Mouse (Mus musculus): ENCODE measurements around the gene Fam126a. TPM values are rescaled to one million over a fixed set of nuclear protein-coding genes. Genes with fewer than 3 reads are reported as not detected.
A peak's percentile ranks its signal among the peaks of the same experiment; 100 is the strongest.

Fam126a gene
- polyA plus RNA-seq, 1 experiment: 51.3 TPM

DNA sequence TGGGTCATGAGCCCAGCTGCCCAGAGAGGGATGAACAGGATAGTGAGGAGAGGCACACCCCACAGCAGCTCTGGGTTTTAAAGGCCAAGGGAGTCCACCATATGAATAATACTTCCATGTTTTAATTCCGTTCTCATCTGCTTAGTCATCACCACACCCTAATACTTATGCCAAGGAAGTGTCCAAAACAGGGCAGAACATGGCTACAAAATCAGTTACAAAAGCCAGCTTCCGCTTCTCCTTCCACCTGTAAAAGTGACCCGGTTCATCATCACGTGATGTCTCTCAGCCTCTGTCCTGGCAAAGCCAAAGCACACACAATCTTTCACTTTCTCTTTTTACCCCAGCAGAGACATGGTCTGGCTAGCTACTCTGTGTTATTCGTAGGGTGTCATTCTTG, 8.9 kb upstream of the Fam126a start:
- H3K27ac ChIP-seq (ENCODE audit: control insufficient read depth, insufficient read depth, low read depth, low read length): no peak overlapping the region
- no peak overlapping the region for H3K4me3 ChIP-seq (ENCODE audit: control insufficient read depth, low read depth, low read length)
- H3K36me3 ChIP-seq (ENCODE audit: control insufficient read depth, insufficient read depth, low read length): no peaks in the 10 kb centered on the region
- TF ChIP-seq POLR2A (IDR thresholded peaks at IDR 0.05; ENCODE audit: control insufficient read depth, low read depth, low read length) (no peak), CTCF (IDR thresholded peaks at IDR 0.05; ENCODE audit: control insufficient read depth, insufficient read depth, insufficient replicate concordance, low read depth, low read length) (no peak)
- H3K4me1 ChIP-seq (ENCODE audit: control insufficient read depth, insufficient read depth, low read length): no peaks in the 10 kb centered on the region
- H3K27me3 ChIP-seq (ENCODE audit: control insufficient read depth, insufficient read depth, low read length): no peaks in the 10 kb centered on the region

DNA sequence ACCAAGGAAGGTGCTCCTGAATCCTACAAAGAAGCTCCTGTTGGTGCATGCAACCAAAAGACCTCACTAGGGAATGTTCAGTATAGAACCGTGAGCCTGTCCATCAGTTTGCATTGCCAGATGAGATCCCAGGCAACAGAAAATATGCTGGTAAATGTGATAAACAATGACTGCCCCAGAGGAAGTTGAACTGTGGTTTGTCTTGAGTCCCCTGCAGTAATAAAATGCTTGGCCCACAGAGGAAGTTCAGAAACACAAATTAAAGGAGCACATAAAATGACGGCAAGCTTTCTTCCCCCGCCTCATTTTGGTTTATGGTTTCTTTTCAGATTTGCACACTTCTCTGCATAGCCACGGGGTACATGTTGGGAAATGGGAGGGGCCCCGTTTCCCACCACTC, 8.3 kb upstream of the Fam126a start:
- Histone ChIP-seq H3K27ac (ENCODE audit: control insufficient read depth, insufficient read depth, low read depth, low read length) (no peak overlapping the region), H3K4me1 (ENCODE audit: control insufficient read depth, insufficient read depth, low read length) (no peaks in the 10 kb centered on the region), H3K36me3 (ENCODE audit: control insufficient read depth, insufficient read depth, low read length) (no peaks in the 10 kb centered on the region), H3K4me3 (ENCODE audit: control insufficient read depth, low read depth, low read length) (no peak overlapping the region), H3K27me3 (ENCODE audit: control insufficient read depth, insufficient read depth, low read length) (no peaks in the 10 kb centered on the region)
- TF ChIP-seq CTCF (IDR thresholded peaks at IDR 0.05; ENCODE audit: control insufficient read depth, insufficient read depth, insufficient replicate concordance, low read depth, low read length) (no peak), POLR2A (IDR thresholded peaks at IDR 0.05; ENCODE audit: control insufficient read depth, low read depth, low read length) (no peak)

DNA sequence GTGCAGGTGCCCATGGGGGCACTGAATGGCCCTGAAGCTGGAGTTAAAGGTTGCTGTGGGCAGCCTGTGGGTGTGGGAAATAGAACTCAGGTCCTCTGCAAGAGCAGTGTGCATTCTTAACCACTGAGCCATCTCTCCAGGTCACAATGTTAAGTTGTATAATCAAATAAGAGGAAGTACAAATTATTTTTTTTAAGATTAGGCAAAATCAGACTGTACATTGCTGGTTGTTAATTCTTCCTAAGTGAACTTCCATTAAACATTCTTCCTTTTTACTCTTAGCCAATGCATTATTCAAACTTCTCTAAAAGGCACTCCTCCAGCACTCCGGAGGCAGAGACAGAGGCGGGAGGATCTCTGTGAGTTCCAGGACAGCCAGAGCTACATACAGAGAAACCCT, 7.7 kb upstream of the Fam126a start:
- Histone ChIP-seq H3K27ac (ENCODE audit: control insufficient read depth, insufficient read depth, low read depth, low read length) (no peak overlapping the region), H3K36me3 (ENCODE audit: control insufficient read depth, insufficient read depth, low read length) (no peaks in the 10 kb centered on the region), H3K4me1 (ENCODE audit: control insufficient read depth, insufficient read depth, low read length) (no peaks in the 10 kb centered on the region), H3K27me3 (ENCODE audit: control insufficient read depth, insufficient read depth, low read length) (no peaks in the 10 kb centered on the region), H3K4me3 (ENCODE audit: control insufficient read depth, low read depth, low read length) (no peak overlapping the region)
- TF ChIP-seq POLR2A (IDR thresholded peaks at IDR 0.05; ENCODE audit: control insufficient read depth, low read depth, low read length) (no peak), CTCF (IDR thresholded peaks at IDR 0.05; ENCODE audit: control insufficient read depth, insufficient read depth, insufficient replicate concordance, low read depth, low read length) (no peak)

DNA sequence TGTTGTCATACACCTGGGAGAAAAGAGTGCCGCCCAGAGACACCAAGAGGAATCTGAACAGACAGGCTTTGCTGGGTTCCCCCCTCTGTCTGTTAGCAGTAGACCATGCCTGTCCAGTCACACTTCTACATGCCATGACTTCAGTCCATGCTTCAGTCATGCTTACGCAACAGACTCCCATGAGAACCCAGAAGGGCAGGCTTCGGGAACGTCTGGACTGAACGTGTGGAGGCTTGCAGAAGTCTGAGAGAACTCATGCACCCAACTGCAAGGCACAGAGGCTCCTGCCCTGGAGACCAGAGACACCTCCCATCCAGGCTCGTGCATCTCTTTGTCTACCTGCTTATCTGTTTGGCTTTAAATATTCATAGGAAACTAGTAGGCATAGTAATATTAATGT, 6.2 kb upstream of the Fam126a start:
- Histone ChIP-seq H3K36me3 (ENCODE audit: control insufficient read depth, insufficient read depth, low read length) (no peaks in the 10 kb centered on the region), H3K4me3 (ENCODE audit: control insufficient read depth, low read depth, low read length) (no peak overlapping the region), H3K27me3 (ENCODE audit: control insufficient read depth, insufficient read depth, low read length) (no peaks in the 10 kb centered on the region), H3K27ac (ENCODE audit: control insufficient read depth, insufficient read depth, low read depth, low read length) (no peak overlapping the region), H3K4me1 (ENCODE audit: control insufficient read depth, insufficient read depth, low read length) (no peaks in the 10 kb centered on the region)
- TF ChIP-seq CTCF (IDR thresholded peaks at IDR 0.05; ENCODE audit: control insufficient read depth, insufficient read depth, insufficient replicate concordance, low read depth, low read length): no peak

DNA sequence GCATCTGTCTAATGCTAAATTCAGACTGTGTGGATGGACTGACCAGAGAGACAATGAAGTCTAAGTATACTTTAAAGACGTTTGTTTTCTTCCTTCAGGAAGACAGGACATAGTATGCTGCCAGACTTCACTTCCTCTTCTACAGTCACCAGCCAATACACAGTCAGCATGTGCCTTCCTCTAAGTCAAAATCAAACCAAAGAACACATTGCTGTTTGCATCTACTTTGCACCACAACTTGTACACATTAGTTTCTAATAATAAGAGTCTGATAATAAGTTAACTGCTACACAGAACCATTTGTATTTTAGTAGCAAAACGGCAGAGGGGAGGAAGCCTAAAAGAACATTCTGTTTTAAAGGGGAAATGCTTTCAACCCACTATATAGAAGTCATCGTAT, 4.5 kb upstream of the Fam126a start:
- TF ChIP-seq CTCF (IDR thresholded peaks at IDR 0.05; ENCODE audit: control insufficient read depth, insufficient read depth, insufficient replicate concordance, low read depth, low read length) (no peak), POLR2A (IDR thresholded peaks at IDR 0.05; ENCODE audit: control insufficient read depth, low read depth, low read length) (no peak)
- H3K36me3 ChIP-seq (ENCODE audit: control insufficient read depth, insufficient read depth, low read length): no peaks in the 10 kb centered on the region
- no peak overlapping the region for H3K27ac ChIP-seq (ENCODE audit: control insufficient read depth, insufficient read depth, low read depth, low read length)
- H3K27me3 ChIP-seq (ENCODE audit: control insufficient read depth, insufficient read depth, low read length): no peaks in the 10 kb centered on the region
- no peak overlapping the region for H3K4me3 ChIP-seq (ENCODE audit: control insufficient read depth, low read depth, low read length)
- no peaks in the 10 kb centered on the region; the same call in 1 of the 2 replicates for H3K4me1 ChIP-seq (ENCODE audit: control insufficient read depth, insufficient read depth, low read length)

DNA sequence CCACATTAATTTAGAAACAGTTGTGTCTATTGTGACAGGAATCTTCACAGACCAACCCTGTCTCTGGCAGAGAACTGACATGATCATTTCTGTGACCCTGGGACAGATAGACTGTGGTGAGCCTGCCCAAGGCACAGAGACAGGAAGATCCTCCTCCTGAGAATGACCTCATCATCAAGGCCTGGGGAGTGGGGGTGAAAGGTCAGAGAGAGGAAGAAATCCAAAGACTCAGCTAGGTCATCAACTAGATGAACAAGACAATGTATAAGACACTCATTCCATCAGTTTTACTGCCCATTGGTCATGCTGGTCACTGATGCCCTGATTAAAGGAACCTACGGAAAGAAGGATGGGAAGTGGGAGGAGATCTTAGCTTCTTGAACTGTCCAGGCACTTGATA, 3.6 kb upstream of the Fam126a start:
- H3K4me1 ChIP-seq (ENCODE audit: control insufficient read depth, insufficient read depth, low read length): no peaks in the 10 kb centered on the region; the same call in none of the 2 replicates
- TF ChIP-seq CTCF (IDR thresholded peaks at IDR 0.05; ENCODE audit: control insufficient read depth, insufficient read depth, insufficient replicate concordance, low read depth, low read length) (no peak), POLR2A (IDR thresholded peaks at IDR 0.05; ENCODE audit: control insufficient read depth, low read depth, low read length) (no peak)
- H3K36me3 ChIP-seq (ENCODE audit: control insufficient read depth, insufficient read depth, low read length): no peaks in the 10 kb centered on the region
- H3K27me3 ChIP-seq (ENCODE audit: control insufficient read depth, insufficient read depth, low read length): no peaks in the 10 kb centered on the region
- H3K27ac ChIP-seq (ENCODE audit: control insufficient read depth, insufficient read depth, low read depth, low read length): no peak overlapping the region; the same call in 1 of the 2 replicates
- no peak overlapping the region for H3K4me3 ChIP-seq (ENCODE audit: control insufficient read depth, low read depth, low read length)

DNA sequence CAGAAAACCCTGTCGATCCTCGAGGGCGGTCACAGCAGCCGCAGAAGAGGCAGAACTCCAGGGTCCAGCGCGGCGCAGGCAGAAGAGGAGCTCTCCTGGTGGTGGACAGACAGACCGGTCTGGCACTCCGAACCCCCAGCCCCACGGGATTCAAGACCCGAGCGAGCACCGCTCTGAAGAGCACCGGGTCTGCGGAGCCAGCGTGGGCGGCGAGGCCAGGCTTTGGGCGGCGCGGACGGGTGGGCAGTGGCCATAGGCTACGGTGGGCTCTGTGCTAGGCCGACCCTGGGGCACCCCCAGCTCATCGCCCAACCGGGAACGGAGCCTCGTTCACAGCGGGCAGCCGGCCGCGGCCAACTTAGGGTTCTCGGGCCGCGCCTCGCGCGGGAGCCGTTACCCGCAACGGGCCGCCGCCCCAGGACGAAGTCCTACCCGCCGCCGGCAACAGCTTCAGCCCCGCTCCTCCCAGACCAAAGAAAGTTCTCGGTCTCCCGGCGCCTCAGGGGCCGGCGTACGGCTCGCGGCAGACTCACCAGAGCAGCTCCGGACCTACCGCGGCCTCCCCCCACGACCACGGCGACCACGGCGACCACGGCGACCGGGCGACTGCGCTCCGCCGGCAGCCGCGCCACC, 428 bp downstream of the Fam126a start:
- Histone ChIP-seq H3K27me3 (ENCODE audit: control insufficient read depth, insufficient read depth, low read length) (no peaks in the 10 kb centered on the region), H3K27ac (ENCODE audit: control insufficient read depth, insufficient read depth, low read depth, low read length) (peak overlapping the region; percentile 73), H3K36me3 (ENCODE audit: control insufficient read depth, insufficient read depth, low read length) (no peaks in the 10 kb centered on the region), H3K4me1 (ENCODE audit: control insufficient read depth, insufficient read depth, low read length) (no peaks in the 10 kb centered on the region; the same call in none of the 2 replicates), H3K4me3 (ENCODE audit: control insufficient read depth, low read depth, low read length) (peak overlapping the region; percentile 93)
- TF ChIP-seq CTCF (IDR thresholded peaks at IDR 0.05; ENCODE audit: control insufficient read depth, insufficient read depth, insufficient replicate concordance, low read depth, low read length) (no peak), POLR2A (IDR thresholded peaks at IDR 0.05; ENCODE audit: control insufficient read depth, low read depth, low read length) (no peak)

Data from testis, adult 2 months (tissue).